In the genomic region with DNA sequence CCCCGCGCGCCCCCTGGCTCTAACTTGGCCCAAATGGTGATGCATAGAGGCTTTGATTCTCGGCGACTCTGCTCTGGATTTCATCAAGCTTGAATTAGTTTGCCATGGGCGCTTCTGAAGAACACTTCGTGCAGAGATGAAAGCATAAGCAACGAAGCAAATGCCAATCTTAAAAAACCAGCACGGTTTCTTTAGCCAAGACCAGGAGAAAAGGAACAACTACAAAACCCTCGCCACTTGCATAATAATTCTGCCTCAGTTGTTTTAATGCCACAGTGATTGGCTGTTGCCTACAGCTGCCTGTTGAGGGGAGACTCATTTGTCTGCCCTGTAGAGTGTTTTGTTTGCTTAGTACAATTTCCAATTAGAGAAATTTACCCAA, we compare ENCODE assay signal across 1 mouse cellular context.
TF ChIP-seq lines count a peak whose summit lies in the region.

No protein-coding gene starts in this region.

TF ChIP-seq in CH12.LX, 34 proteins besides CTCF, POLR2A, EP300 and RAD21 (continued from another document):
- no peak for TF ChIP-seq ZC3H11A (IDR thresholded peaks at IDR 0.05; ENCODE audit: low read depth, low read length)
- TF ChIP-seq UBTF (IDR thresholded peaks at IDR 0.05; ENCODE audit: low read depth, low read length), result no peak
- no peak for TF ChIP-seq RCOR1 (conservative IDR thresholded peaks at IDR 0.05; ENCODE audit: low read depth, low read length)
- TF ChIP-seq E2F4 (IDR thresholded peaks at IDR 0.05; ENCODE audit: insufficient replicate concordance, low read depth, low read length), result no peak
- no peak for TF ChIP-seq MEF2A (IDR thresholded peaks at IDR 0.05; ENCODE audit: borderline replicate concordance, low read depth, low read length)
- TF ChIP-seq JUND (conservative IDR thresholded peaks at IDR 0.05; ENCODE audit: low read depth, low read length), result no peak
